Mouse (Mus musculus): Measurements from ENCODE around the gene Sash1. TPM values are rescaled to one million over a fixed set of nuclear protein-coding genes. Genes with fewer than 3 reads are reported as not detected.

Gene Sash1
- total RNA-seq, 2 experiments from 2014 or later = 60.0 to 64.3 TPM

DNA sequence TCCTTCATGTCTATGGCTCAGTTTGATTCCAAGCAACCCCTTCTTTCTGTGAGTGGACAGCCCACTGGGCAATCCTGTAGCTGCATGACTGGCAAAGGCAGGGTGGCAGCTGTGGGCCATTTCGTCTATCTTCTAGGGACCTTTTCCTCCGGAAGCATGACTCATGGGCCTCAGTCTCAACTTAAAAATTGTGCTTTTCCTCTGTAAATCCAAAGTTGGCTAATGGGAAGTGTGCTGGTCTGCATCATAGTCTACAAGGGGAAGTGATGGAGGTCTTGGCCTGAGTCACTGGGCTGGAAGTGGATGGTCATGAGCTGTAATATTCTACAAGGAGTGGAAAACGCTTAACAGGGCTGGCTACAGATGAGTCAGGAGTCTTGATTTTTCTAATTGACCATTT is 15.5 kb downstream of the Sash1 start:
- intact Hi-C loops (cut with DNase I) = no loop called here
- no peak for DNase-seq (ENCODE audit: low spot score in 2 of 2)

DNA sequence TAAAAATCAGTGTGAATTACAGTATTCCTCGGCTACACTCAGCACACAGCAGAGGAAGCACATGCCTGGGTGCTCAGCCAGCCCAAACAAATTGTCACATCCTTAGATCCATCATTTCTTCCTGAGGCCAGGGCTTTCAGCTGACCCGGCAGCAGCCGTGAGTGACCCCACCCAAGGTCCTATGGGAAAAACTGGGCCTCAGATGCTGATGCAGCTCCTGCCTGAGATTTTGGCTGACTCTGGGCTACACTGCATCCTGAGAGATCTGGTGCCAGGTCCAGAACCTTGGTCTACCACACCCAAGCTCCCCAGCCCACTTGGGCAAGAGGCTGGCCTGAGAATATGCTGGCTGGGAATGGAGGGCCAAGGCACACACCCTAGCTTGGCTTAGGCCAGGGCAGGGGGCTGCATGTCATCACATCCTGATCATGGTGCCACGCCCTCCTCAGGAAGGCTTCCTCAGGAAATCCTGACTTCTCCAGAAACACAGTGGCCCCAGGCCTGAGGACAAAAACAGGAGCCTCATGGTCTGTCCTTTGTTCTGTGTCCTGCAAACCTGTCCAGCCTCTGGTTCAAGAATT is 19.7 kb downstream of the Sash1 start:
- DNase-seq (ENCODE audit: low spot score in 2 of 2) = no peak

DNA sequence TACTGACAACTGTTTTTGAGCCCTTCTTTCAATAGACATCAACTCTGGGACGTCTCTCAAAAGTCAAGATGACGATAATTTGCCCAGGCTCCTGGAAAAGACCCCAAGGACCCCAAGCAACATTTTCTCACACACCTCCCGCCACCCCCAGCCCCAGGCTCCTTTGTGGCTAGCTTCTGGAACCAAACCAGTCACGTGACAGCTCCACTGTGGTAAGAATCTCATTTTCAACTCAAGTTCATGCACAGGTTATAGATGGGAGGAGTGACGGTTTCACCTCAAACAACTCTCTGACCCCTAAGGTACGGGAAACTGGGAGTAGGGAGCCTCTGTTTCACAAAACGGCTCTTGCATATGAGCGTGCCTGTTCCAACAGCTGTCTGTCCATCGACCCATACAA is 25.2 kb downstream of the Sash1 start:
- no peak for DNase-seq (ENCODE audit: low spot score in 2 of 2)
- intact Hi-C loops (cut with DNase I) = no loop called here

More for the DNA sequence above, 19.7 kb downstream of the Sash1 start:
- intact Hi-C loops (cut with DNase I) = no loop called here

DNA sequence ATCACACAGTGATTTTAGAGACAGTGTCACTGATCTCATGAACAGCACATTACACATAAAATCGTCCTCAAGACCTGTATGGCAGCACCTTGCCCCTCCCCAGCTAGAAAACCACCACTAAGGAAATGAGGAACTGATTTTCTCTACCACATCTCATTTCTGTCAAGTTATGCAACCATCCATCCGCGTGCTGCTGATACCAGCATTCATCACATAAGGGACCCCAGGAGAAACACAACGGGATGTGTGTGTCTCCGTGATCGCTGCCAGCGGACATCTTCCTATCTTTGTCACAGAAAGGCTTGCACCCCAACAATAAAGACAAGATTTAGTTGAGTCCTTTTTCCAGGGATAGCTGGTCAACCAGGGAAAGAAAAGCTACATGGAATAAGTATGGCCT is 27.2 kb downstream of the Sash1 start:
- no peak for DNase-seq (ENCODE audit: low spot score in 2 of 2)
- intact Hi-C loops (cut with DNase I) = no loop called here

DNA sequence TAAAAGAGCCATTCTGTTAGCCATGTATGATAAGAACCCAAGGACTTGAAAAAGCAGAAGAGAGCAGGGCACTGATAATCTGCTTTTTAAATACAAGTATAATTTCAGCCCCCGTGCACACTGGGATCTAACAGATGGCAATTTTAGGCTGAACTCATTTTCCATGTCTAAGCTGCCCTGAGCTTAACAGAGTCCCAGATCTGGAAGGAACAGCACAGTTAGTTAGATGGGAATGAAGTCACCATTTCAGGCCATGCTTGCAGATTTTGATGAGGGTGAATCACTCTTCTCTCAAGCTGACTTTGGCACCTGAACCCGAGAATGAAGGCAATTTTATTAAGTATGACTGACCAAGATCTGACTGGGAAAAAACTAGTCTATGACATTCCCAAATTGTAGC is 28.9 kb downstream of the Sash1 start:
- no peak for DNase-seq (ENCODE audit: low spot score in 2 of 2)
- intact Hi-C loops (cut with DNase I) = no loop called here

DNA sequence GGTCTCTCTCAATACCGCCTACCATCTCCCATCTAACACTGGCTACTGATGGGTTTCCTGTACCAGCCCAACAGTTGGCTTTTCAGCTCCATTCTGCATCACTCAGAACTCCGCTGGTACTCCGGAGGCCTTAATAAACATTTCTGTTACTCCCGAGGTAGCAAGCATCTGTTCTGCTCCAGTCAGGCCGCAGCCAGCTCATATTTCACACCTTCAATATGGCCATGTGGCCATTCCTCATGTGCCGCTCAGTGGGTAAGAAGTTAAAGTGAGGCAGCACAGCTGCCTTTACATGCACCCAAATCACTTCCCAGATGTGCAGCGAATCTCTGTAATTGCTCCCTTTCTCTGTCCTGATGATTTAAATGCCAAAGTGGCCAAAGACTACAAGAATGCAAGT is 32.5 kb downstream of the Sash1 start:
- DNase-seq (ENCODE audit: low spot score in 2 of 2) = no peak
- intact Hi-C loops (cut with DNase I) = no loop called here

DNA sequence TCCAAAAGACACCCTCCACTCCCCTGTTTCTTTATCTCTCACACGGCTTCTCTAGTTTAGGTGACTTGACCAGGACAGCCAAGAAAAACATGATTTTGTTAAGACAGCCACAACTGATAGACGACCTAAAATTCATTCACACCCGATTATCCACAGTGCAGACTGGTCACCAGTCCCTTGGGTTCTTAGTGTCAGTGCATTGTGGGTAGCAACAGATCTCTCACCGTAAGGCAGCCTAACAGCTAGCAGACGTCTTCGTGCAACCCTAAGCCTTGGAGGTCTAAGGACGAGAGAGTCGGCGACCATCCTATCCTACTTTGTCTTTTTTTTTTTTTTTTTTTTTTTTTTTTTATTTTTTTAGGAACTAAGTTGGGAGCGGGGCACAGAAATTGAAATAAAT is 34.2 kb downstream of the Sash1 start:
- intact Hi-C loops (cut with DNase I) = no loop called here
- DNase-seq (ENCODE audit: low spot score in 2 of 2) = no peak

DNA sequence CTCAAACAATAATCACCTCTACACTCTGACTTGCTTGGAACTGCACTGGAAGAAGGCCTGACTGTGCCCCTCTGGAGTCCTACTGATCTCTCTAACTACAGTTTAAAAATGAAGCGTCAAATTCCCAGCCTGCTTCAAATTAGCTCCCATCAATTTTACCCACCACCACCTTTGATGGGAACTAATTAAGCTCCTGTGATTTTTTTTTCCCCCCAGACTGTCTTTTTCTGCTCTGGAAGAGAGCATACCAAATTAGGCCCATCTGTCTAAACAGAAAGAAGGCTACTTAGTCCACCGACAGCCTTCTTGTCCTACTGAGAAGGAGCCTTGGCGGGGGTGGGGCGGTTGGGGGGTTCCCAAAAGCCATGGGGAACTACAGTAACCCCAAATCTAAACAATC is 37.9 kb downstream of the Sash1 start:
- intact Hi-C loops (cut with DNase I) = loop anchor here (5.0 kb wide), 1 partner anchor 34 kb away; no protein-coding TSS in a partner anchor
- no peak for DNase-seq (ENCODE audit: low spot score in 2 of 2)

DNA sequence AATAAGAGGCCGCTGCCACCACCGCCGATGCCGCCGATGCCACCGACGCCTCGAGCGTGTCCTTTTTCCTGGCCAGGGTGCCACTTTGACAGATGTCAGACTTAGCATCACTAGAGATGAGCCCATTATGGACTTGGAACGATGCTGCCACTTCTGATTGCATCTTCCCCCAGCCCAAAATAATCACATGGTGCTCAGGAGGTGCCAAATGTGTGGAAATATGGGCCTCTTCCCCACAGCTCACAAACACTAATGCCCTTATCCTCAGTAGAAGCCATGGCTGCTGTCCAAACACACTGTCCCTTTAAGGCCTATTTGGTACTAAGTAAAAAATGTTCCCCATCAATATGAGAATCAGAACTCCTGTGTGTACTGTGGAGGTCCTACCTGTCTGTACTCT is 39.6 kb downstream of the Sash1 start:
- intact Hi-C loops (cut with DNase I) = loop anchor here (5.0 kb wide), 1 partner anchor 36 kb away; no protein-coding TSS in a partner anchor
- DNase-seq (ENCODE audit: low spot score in 2 of 2) = no peak

DNA sequence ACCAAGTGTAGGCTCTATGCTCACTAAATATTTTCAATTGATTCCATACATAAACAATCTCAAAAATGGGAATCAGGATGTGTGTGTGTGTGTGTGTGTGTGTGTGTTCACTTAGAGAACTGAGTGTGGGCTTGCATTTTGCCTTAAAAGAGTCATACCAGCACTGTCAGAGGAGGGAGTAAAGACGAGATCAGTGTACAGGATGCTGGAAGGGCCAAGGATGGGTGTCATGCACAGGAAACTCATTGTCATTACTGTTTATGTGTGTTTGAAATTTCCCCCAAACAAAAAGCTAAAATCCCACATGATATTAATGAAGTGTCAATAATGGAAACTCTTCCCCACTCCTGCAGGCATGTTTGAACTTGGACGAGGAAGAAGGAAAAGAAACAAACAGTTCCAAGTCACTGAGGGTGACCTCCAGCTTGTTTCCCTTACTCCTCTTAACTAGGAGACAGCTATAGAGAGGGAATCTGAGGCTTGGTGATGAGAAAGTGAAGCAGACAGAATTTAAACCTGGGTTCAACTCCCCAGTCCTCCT is 40.6 kb downstream of the Sash1 start:
- no peak for DNase-seq (ENCODE audit: low spot score in 2 of 2)
- intact Hi-C loops (cut with DNase I) = loop anchor here (5.0 kb wide), 1 partner anchor 37 kb away; no protein-coding TSS in a partner anchor

DNA sequence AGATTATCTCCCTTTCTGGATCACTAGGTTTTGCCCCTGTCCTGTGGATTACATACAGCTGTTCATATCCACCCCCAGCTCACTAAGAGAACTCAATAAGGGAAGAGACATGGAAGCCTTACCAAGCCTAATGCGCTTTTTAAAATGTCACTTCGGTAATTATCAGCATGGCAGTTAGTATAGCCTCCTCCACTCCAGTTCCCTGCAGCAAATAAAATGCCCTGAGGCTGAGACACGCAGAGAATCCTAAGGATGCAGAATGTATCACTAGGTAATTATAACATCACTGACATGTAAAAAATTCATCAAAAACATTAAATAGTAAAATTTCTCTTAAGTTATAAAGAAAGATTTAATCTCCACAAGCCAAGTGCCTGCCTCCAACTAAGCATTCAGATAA is 45.9 kb downstream of the Sash1 start:
- intact Hi-C loops (cut with DNase I) = no loop called here
- no peak for DNase-seq (ENCODE audit: low spot score in 2 of 2)

DNA sequence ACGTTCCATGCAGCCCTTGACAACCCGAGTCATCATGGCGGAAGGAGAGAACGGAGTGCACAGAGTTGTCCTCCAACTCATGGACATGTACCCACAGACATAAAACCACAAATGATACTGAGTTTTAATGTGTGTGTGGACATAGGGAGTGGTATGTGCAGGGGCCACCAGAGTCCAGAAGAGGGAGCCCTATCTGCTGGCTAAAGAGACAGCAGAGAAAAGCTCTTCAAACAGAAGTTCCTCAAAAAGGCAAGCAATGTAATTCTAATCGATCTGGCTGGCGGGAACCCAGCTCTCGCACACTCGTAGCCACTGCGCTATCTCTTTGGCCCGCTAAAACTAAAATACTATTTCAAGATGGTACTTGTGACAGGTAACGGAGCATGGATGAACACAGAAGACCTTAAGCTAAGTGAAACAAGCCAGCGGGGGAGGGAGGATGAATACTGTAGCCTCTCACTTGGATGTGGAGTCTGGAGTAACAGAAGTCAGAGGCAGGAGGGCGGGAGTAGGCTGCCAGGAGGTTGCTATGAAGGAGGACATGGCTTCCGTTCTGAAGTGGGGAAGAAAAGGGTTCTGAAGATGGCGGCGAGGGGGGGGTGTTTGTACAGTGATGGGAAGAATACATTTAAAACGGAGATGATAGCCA is 51.9 kb downstream of the Sash1 start:
- intact Hi-C loops (cut with DNase I) = no loop called here
- DNase-seq (ENCODE audit: low spot score in 2 of 2) = peak in 1 of 2 experiments; percentile 33

DNA sequence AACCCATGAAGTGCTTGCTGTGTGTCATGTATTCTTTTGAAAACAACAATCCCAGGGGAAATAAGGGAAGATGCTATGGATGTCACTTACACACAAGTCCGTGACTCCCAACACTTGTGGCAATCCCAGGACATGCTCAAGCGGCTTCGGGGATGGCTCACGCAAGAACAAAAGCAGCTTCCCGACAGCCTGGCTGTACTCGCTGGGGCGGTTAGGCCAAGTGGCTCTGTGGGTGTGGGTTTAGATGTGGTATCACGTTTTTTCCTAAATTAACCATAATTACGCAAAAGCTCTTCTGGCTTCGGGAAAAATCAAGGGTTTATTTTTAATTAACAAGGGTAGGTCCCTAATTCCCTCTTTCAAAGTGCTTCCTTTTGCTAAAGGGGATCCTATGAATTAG is 59.6 kb downstream of the Sash1 start:
- intact Hi-C loops (cut with DNase I) = no loop called here
- DNase-seq (ENCODE audit: low spot score in 2 of 2) = no peak

DNA sequence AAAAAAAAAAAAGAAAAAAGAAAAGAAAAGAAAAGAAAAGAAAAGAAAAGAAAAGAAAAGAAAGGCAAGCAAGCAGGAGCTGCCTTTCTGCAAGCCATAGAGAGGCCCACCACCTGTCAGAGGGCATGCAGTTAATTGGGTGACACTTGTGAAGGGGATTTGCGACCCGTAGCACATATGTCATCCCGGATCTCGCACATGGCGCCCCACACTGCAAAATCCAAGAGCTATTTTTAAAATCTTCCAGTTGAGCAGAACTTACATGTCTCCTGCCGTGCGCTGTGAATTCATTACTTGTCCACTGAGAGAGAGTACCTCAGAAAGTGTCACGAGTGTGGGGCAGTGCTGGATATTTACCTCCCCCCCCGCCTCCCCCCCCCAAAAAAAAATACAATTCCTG is 60.0 kb downstream of the Sash1 start:
- DNase-seq (ENCODE audit: low spot score in 2 of 2) = no peak
- intact Hi-C loops (cut with DNase I) = no loop called here

DNA sequence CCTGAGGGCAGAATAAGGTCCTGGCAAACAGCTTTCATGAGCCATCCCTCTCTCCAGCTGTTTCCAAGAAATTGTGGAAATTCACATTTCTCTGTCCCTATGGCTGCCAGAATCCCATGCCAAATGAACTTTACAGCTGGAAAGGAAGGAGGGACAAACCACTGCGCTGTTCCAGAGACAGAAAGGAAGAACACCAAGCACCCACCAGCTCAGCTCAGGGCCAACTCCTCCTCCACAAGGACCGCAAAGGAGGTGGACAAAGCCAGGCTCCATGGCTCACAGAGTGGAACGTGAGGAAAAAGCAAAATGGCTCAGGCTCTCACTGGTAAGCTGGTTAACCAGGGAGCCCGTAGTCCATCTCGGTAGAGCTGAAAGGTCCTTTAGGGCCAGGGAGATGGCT is 67.8 kb downstream of the Sash1 start:
- no peak for DNase-seq (ENCODE audit: low spot score in 2 of 2)
- intact Hi-C loops (cut with DNase I) = no loop called here

DNA sequence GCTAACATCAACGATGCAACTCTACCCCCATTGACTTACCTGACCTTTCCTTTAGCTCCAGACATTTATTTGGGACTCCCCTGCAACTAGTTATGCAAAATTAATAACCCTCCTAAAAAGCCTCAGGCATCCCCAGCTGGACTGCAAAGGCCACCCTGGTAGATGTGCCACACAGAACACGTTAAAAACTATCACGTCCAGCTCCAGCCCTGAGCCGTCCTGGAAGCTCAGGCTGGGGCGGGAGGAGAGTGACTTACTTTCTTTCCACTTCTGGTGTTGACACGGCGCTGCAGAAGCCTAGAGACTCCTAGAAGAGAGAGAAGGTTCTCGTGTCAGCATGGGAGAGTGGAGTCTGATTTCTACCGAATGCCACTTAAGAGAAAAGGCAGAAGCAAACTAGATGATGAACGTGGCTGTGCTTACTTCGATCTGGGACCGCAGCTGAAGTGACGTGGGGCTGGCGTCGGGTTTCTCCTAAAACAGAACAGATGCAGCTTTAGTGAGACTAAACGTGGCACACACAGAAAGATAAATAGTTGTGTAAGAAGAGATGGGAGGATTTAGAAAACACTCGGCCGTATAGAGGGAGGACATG is 71.8 kb downstream of the Sash1 start:
- no peak for DNase-seq (ENCODE audit: low spot score in 2 of 2)
- intact Hi-C loops (cut with DNase I) = no loop called here

DNA sequence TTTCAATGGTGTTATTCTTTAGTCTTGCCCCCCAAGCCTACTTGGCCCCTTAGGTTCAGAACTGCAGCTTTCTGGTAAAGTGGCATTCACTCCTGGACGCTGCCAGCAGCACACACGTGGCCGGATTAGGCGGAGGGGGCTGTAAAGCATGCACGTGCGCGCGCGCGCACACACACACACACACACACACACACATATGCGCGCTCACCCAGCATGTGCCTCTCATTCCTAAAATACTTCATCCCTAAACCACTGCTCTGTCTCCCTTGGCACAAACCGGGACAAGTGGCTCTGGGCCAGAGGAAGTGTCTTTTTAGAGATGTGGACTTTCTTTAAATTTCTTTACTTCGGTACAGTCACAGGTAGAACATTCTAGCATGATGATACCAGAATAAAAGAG is 72.6 kb downstream of the Sash1 start:
- intact Hi-C loops (cut with DNase I) = no loop called here
- DNase-seq (ENCODE audit: low spot score in 2 of 2) = peak in 1 of 2 experiments; percentile 57

DNA sequence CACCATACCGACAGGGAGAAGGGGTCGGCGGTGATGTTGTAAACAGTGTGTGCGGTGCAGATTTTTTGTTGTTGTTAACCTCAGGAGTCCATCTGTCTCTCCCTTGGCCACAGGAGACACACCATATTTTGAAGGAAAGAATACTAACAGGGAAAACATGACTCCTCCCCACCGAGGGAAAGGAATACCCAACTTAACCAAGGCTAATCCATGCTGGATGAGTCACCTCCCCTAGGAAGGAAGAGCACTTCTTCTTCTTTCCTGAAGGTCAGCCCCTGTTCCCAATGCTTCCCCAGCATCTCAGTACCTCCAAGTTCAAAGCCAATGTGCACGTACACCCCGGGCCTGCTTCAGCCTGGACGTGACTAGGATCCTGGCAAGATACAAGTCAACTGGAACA is 73.1 kb downstream of the Sash1 start:
- DNase-seq (ENCODE audit: low spot score in 2 of 2) = no peak
- intact Hi-C loops (cut with DNase I) = no loop called here

DNA sequence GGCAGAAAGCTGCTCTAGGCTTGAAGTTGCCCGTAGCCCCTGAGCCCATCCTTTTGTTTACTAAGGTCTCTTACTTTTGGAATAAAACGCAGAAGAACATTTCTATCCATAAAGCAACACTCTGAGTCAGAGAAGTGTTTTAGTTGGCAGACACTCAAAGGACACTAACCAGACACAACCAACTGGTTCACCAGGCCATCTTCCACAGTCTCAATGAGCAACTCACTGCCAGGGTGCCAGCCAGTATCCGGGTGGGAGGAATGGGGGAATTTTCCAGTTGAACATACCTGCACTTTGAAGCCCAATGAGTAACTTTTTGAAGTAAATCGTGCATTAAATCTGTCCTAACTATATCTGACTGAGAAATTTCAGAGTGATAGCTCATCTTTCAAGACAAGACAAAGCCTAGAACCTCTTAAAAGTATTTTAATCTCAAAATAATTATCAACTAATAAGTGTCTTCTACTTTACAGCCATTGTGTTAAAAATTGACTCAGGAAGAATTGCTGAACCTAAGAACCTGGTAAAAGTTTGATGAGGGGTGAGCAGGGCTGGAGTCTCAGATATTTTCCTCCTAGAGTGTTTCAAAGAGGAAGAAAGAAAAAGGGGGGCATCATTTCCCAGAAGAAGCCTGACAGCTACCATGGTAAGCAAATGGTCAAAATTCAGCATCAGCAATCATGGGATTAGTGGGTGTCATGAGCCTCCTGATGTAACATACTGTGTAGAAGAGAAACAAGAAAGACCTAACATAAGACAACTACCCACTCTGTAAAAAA is 74.4 kb downstream of the Sash1 start:
- intact Hi-C loops (cut with DNase I) = no loop called here
- DNase-seq (ENCODE audit: low spot score in 2 of 2) = no peak

DNA sequence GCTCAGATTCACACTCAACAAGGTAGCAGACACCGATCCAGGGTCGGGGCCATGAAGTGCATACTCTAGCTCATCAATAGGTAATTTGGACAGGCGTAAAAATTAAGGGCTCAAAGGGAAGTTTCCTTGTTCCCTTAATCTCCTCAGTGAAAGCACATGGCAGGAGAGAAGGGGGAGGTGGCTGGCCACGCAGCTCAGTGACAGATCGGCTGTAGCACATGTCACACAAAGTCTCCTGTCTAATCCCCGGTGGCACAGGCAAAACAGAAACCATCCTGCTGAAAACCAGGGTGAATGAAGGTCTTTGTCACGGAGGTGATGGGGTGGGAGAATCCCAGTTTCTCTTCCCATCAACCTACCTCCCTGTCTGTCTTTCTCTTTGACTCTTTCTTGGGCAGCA is 75.4 kb downstream of the Sash1 start:
- no peak for DNase-seq (ENCODE audit: low spot score in 2 of 2)
- intact Hi-C loops (cut with DNase I) = no loop called here

All from left cerebral cortex, postnatal 14 days (tissue).